Mouse (Mus musculus): Measurements from ENCODE around the gene Pde4b.

DNA sequence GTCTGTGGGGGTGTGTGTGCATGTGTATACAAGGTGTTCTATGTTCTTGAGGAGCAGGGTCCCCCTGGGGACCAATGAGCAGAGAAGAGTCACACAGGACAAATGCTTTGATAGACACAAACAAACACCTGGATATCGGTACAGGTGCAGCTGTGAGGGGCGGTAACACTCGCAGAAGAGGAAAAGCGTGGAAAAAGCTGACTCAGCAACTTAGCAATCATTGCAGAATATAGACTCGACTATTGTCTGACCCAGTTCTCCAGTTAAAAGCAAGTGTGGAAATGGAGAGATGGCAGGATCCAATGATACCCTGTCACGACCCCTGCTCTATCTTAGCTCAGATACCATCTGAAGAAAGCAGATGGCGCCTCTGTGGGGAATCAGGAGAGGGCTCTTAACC lies 391.5 kb downstream of the Pde4b start:
- TF ChIP-seq CTCF (IDR thresholded peaks at IDR 0.05; ENCODE audit: control insufficient read depth, insufficient read depth, insufficient read length) (no peak), CEBPB (IDR thresholded peaks at IDR 0.05; ENCODE audit: low read depth) (no peak), MYOD1 (IDR thresholded peaks at IDR 0.05; ENCODE audit: control insufficient read depth, insufficient read length, low read depth) (no peak), USF1 (IDR thresholded peaks at IDR 0.05; ENCODE audit: low read depth) (no peak), MYOG (IDR thresholded peaks at IDR 0.05; ENCODE audit: control insufficient read depth, extremely low read depth, insufficient read length) (no peak), MAX (IDR thresholded peaks at IDR 0.05) (no peak)

Data from C2C12 (cell line).